8 mouse cellular contexts compared by ENCODE assay signal in genomic region chr9:44723521-44724041, GRCm38 (mm10). TPM values are rescaled to one million over a fixed set of nuclear protein-coding genes. Genes with fewer than 3 reads are reported as not detected.
A peak's percentile ranks its signal among the peaks of the same experiment; 100 is the strongest.
DNase-seq lines count a peak whose midpoint lies in the region; ATAC-seq and TF ChIP-seq lines count a peak whose summit lies in the region.

No protein-coding gene starts in this region.

- H3K4me2 ChIP-seq in embryonic facial prominence, embryonic 12.5 days (replicated peaks), result no peak overlapping the region
- H3K4me2 ChIP-seq in hindbrain, embryonic 11.5 days (replicated peaks; ENCODE audit: low read depth, low read length), result no peak overlapping the region
- no peak overlapping the region for H3K4me2 ChIP-seq in midbrain, postnatal 0 days (ENCODE audit: low read depth, low read length, poor library complexity, severe bottlenecking)

- H3K4me3 ChIP-seq in layer of hippocampus, adult 2 months, result no peak overlapping the region
- H3K4me3 ChIP-seq in embryonic facial prominence, embryonic 12.5 days, result no peak overlapping the region
- H3K4me3 ChIP-seq in hindbrain, embryonic 11.5 days (ENCODE audit: low read depth, low read length), result no peak overlapping the region
- no peak overlapping the region for H3K4me3 ChIP-seq in midbrain, postnatal 0 days (ENCODE audit: low read depth, low read length)

- 0 out of 2 replicates have a peak, but pooled peaks cover 4% of the 10 kb centered on the region for H3K27me3 ChIP-seq in embryonic facial prominence, embryonic 12.5 days
- H3K27me3 ChIP-seq in hindbrain, embryonic 11.5 days (ENCODE audit: control insufficient read depth, insufficient read depth, low read length), result no peaks in the 10 kb centered on the region
- H3K27me3 ChIP-seq in midbrain, postnatal 0 days (ENCODE audit: insufficient read depth, low read length), result no peaks in the 10 kb centered on the region

- TF ChIP-seq CTCF in layer of hippocampus, adult 2 months (conservative IDR thresholded peaks at IDR 0.05), result no peak
- no peak for TF ChIP-seq CTCF in midbrain, postnatal 0 days (IDR thresholded peaks at IDR 0.05)

- 62% methylated on average over 11 of the region's 11 CpGs for WGBS in embryonic facial prominence, embryonic 12.5 days
- WGBS in hindbrain, embryonic 11.5 days, result 80% methylated on average over 10 of the region's 11 CpGs
- WGBS in midbrain, postnatal 0 days, result 59% methylated on average over 11 of the region's 11 CpGs

- H3K9me3 ChIP-seq in embryonic facial prominence, embryonic 12.5 days, result no peaks in the 10 kb centered on the region
- no peaks in the 10 kb centered on the region for H3K9me3 ChIP-seq in hindbrain, embryonic 11.5 days (ENCODE audit: control insufficient read depth, low read length)
- no peaks in the 10 kb centered on the region for H3K9me3 ChIP-seq in midbrain, postnatal 0 days (ENCODE audit: low read length)

- peaks cover 48% of the 10 kb centered on the region for H3K4me1 ChIP-seq in embryonic facial prominence, embryonic 12.5 days
- H3K4me1 ChIP-seq in hindbrain, embryonic 11.5 days (replicated peaks; ENCODE audit: control insufficient read depth, insufficient read depth, low read length), result peaks cover 16% of the 10 kb centered on the region; the same call in 1 of the 2 replicates
- H3K4me1 ChIP-seq in midbrain, postnatal 0 days (ENCODE audit: insufficient read depth, low read length), result peaks cover 26% of the 10 kb centered on the region

- intact Hi-C loops in left cerebral cortex, postnatal 14 days (cut with DNase I), result no loop called here

- H3K36me3 ChIP-seq in embryonic facial prominence, embryonic 12.5 days, result no peaks in the 10 kb centered on the region
- no peaks in the 10 kb centered on the region for H3K36me3 ChIP-seq in hindbrain, embryonic 11.5 days (ENCODE audit: control insufficient read depth, insufficient read depth, low read length)
- H3K36me3 ChIP-seq in midbrain, postnatal 0 days (ENCODE audit: insufficient read depth, low read length), result no peaks in the 10 kb centered on the region

- H3K27ac ChIP-seq in layer of hippocampus, adult 2 months, result peak overlapping the region; percentile 60
- peak overlapping the region; percentile 71 for H3K27ac ChIP-seq in embryonic facial prominence, embryonic 12.5 days
- peak overlapping the region; percentile 73 for H3K27ac ChIP-seq in hindbrain, embryonic 11.5 days (ENCODE audit: low read depth, low read length)
- H3K27ac ChIP-seq in midbrain, postnatal 0 days (ENCODE audit: low read depth, low read length), result peak overlapping the region; percentile 8; the same call in 1 of the 2 replicates

- no peak for DNase-seq in layer of hippocampus, adult 2 months (ENCODE audit: low spot score in 2 of 2)
- no peak for DNase-seq in layer of hippocampus, adult 8-10 months (ENCODE audit: low spot score in 2 of 2)
- no peak for DNase-seq in hindbrain, embryonic 11.5 days (ENCODE audit: low spot score)
- peak; percentile 60 for DNase-seq in midbrain, postnatal 0 days (ENCODE audit: low spot score)
- DNase-seq in spleen, adult 12 weeks (ENCODE audit: low spot score), result no peak
- DNase-seq in left cerebral cortex, postnatal 14 days (ENCODE audit: low spot score in 2 of 2), result no peak
- DNase-seq in layer of hippocampus, postnatal 25 days (ENCODE audit: extremely low spot score in 1 of 2, low spot score in 1 of 2), result no peak

- 0 out of 2 replicates have a peak overlapping the region, but pooled peaks have one; percentile 16 for H3K9ac ChIP-seq in embryonic facial prominence, embryonic 12.5 days
- H3K9ac ChIP-seq in hindbrain, embryonic 11.5 days (ENCODE audit: low read depth, low read length), result no peak overlapping the region
- no peak overlapping the region for H3K9ac ChIP-seq in midbrain, postnatal 0 days (replicated peaks; ENCODE audit: low read length, poor library complexity, severe bottlenecking)

- no peak for ATAC-seq in embryonic facial prominence, embryonic 12.5 days (ENCODE audit: insufficient number of reproducible peaks, insufficient read depth, low FRiP score, low TSS enrichment)
- ATAC-seq in hindbrain, embryonic 11.5 days (ENCODE audit: low FRiP score), result no peak
- ATAC-seq in midbrain, postnatal 0 days (ENCODE audit: low FRiP score), result no peak

RNA-seq across cellular contexts. Expression of gene Phldb1, which starts 11.4 kb away (rescaled TPM):
- total RNA-seq in layer of hippocampus, adult 2 months (2021), result 10 to 100 TPM; 71.8 to 86.4 TPM
- total RNA-seq in layer of hippocampus, adult 8-10 months (2022), result 100 to 1,000 TPM in 2 of 4 experiments, 10 to 100 TPM in 2; 84.1 to 114 (median 102) TPM
- 57.1 and 60.7 TPM in 2 replicates for polyA plus RNA-seq in embryonic facial prominence, embryonic 12.5 days (2016; fragmentation: Nextera tagmentation; extraction: Ambion mirVana)
- polyA plus RNA-seq in hindbrain, embryonic 11.5 days (2014; fragmentation: Nextera tagmentation; extraction: Ambion mirVana), result 36.0 and 36.3 TPM in 2 replicates
- 140 and 154 TPM in 2 replicates for total RNA-seq in midbrain, postnatal 0 days (2014; rRNA removed)
- 34.8 and 41.0 TPM in 2 replicates for polyA plus RNA-seq in midbrain, postnatal 0 days (2015; fragmentation: Nextera tagmentation; extraction: Ambion mirVana)
- total RNA-seq in left cerebral cortex, postnatal 14 days (2021), result 10 to 100 TPM; 62.4 to 65.7 TPM
- total RNA-seq in layer of hippocampus, postnatal 25 days (2021), result 100 to 1,000 TPM in 1 of 2 experiments, 10 to 100 TPM in 1; 88.6 to 106 TPM

RNA-seq across cellular contexts. Expression of gene Arcn1, which starts 44.1 kb away (rescaled TPM):
- total RNA-seq in layer of hippocampus, adult 2 months (2021), result 100 to 1,000 TPM in 1 of 2 experiments, 10 to 100 TPM in 1; 100.0 to 103 TPM
- 100 to 1,000 TPM in 2 of 4 experiments, 10 to 100 TPM in 2; 94.1 to 110 (median 101) TPM for total RNA-seq in layer of hippocampus, adult 8-10 months (2022)
- polyA plus RNA-seq in embryonic facial prominence, embryonic 12.5 days (2016; fragmentation: Nextera tagmentation; extraction: Ambion mirVana), result 193 and 197 TPM in 2 replicates
- polyA plus RNA-seq in hindbrain, embryonic 11.5 days (2014; fragmentation: Nextera tagmentation; extraction: Ambion mirVana), result 198 and 204 TPM in 2 replicates
- total RNA-seq in midbrain, postnatal 0 days (2014; rRNA removed), result 93.7 and 108 TPM in 2 replicates
- polyA plus RNA-seq in midbrain, postnatal 0 days (2015; fragmentation: Nextera tagmentation; extraction: Ambion mirVana), result 102 and 106 TPM in 2 replicates
- 10 to 100 TPM; 91.2 to 97.7 TPM for total RNA-seq in left cerebral cortex, postnatal 14 days (2021)
- total RNA-seq in layer of hippocampus, postnatal 25 days (2021), result 100 to 1,000 TPM in 1 of 2 experiments, 10 to 100 TPM in 1; 97.3 to 102 TPM

RNA-seq across cellular contexts. Expression of gene Ift46, which starts 44.1 kb away (rescaled TPM):
- 10 to 100 TPM; 73.9 to 84.9 TPM for total RNA-seq in layer of hippocampus, adult 2 months (2021)
- total RNA-seq in layer of hippocampus, adult 8-10 months (2022), result 10 to 100 TPM; 67.4 to 77.6 (median 70.5) TPM
- polyA plus RNA-seq in embryonic facial prominence, embryonic 12.5 days (2016; fragmentation: Nextera tagmentation; extraction: Ambion mirVana), result 151 and 153 TPM in 2 replicates
- polyA plus RNA-seq in hindbrain, embryonic 11.5 days (2014; fragmentation: Nextera tagmentation; extraction: Ambion mirVana), result 142 and 154 TPM in 2 replicates
- total RNA-seq in midbrain, postnatal 0 days (2014; rRNA removed), result 64.8 and 72.1 TPM in 2 replicates
- 151 and 170 TPM in 2 replicates for polyA plus RNA-seq in midbrain, postnatal 0 days (2015; fragmentation: Nextera tagmentation; extraction: Ambion mirVana)
- 10 to 100 TPM; 68.2 to 85.5 TPM for total RNA-seq in left cerebral cortex, postnatal 14 days (2021)
- total RNA-seq in layer of hippocampus, postnatal 25 days (2021), result 10 to 100 TPM; 75.1 to 75.8 TPM

RNA-seq across cellular contexts. Expression of gene Treh, which starts 50.5 kb away (rescaled TPM):
- under 1 TPM in 1 of 2 experiments, not detected in 1; 0.18 TPM for total RNA-seq in layer of hippocampus, adult 2 months (2021)
- total RNA-seq in layer of hippocampus, adult 8-10 months (2022), result not detected
- polyA plus RNA-seq in embryonic facial prominence, embryonic 12.5 days (2016; fragmentation: Nextera tagmentation; extraction: Ambion mirVana), result not detected in 2 replicates
- polyA plus RNA-seq in hindbrain, embryonic 11.5 days (2014; fragmentation: Nextera tagmentation; extraction: Ambion mirVana), result not detected in 2 replicates
- total RNA-seq in midbrain, postnatal 0 days (2014; rRNA removed), result not detected in 2 replicates
- polyA plus RNA-seq in midbrain, postnatal 0 days (2015; fragmentation: Nextera tagmentation; extraction: Ambion mirVana), result not detected in 2 replicates
- not detected for total RNA-seq in left cerebral cortex, postnatal 14 days (2021)
- not detected for total RNA-seq in layer of hippocampus, postnatal 25 days (2021)

Comparison
In these comparisons a context has a peak if more than half of its experiments do, and no peak if none do; other contexts are left out.
1. H3K27ac ChIP-seq: peak in every context shown above with its lines; median percentile 73 in hindbrain, embryonic 11.5 days; 71 in embryonic facial prominence, embryonic 12.5 days; 60 in layer of hippocampus, adult 2 months; 8 in midbrain, postnatal 0 days.